Mouse (Mus musculus): ENCODE results near the gene March9. TPM values are rescaled to one million over a fixed set of nuclear protein-coding genes. Genes with fewer than 3 reads are reported as not detected.
"Not testable (repeated sequence)": the region's sequence is repeated elsewhere in the genome, so short reads cannot be mapped to it uniquely, and the experiment has no call there.

The March9 gene
- total and polyA plus RNA-seq, 2 experiments from 2014 or later = 9.8 to 84.0 TPM

DNA sequence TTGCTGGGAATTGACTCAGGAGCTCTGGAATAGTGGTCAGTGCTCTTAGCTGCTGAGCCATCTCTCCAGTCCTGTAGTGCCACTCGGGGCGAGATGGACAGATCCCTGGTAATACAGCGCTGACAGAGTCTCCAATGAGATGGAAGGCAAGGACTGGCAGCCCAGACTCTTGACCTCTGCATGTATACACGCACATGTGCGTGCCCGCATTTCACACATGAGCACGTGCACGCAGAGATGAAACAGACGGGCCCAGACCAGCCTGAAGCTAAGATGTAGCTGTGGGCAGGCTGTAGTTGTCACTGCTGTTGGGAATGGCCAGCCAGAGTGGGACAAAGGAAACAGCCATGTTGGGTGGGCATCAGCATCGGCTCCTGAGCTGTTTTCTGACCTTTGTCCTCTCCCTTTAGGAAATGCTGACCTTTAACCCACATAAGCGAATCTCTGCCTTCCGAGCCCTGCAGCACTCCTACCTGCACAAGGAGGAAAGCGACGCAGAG lies 6.6 kb upstream of the March9 start:
- ATAC-seq (ENCODE audit: low FRiP score) (no peak), DNase-seq (ENCODE audit: low spot score) (no peak)
- peaks cover 4% of the 10 kb centered on the region; the same call in 1 of the 2 replicates for H3K4me1 ChIP-seq (ENCODE audit: insufficient read depth, low read length)
- no peak for TF ChIP-seq CTCF (IDR thresholded peaks at IDR 0.05)
- H3K9ac ChIP-seq (replicated peaks; ENCODE audit: low read length, poor library complexity, severe bottlenecking) = no peak overlapping the region
- H3K27me3 ChIP-seq (ENCODE audit: insufficient read depth, low read length) = no peaks in the 10 kb centered on the region
- peaks cover 35% of the 10 kb centered on the region for H3K36me3 ChIP-seq (ENCODE audit: insufficient read depth, low read length)
- H3K9me3 ChIP-seq (ENCODE audit: low read length) = no peaks in the 10 kb centered on the region
- WGBS = 89% methylated on average over 14 of the region's 14 CpGs
- no peak overlapping the region for H3K4me3 ChIP-seq (ENCODE audit: low read depth, low read length)
- H3K27ac ChIP-seq (ENCODE audit: low read depth, low read length) = no peak overlapping the region
- H3K4me2 ChIP-seq (ENCODE audit: low read depth, low read length, poor library complexity, severe bottlenecking) = no peak overlapping the region

DNA sequence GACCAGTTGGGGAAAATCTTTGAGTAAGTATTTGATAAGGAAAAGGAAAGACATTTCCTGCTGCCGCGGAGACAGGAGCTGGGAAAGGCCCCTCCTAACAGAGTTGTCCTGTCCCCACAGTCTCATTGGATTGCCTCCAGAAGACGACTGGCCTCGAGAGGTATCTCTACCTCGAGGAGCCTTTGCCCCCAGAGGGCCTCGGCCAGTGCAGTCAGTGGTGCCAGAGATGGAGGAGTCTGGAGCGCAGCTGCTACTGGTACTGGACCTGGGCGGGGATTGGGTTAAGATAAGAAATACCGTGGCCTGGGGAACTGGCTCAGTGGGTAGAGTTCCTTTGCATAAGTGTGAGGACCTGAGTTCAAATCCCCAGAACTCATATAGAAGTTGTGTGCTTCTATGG lies 6.0 kb upstream of the March9 start:
- no peak for TF ChIP-seq CTCF (IDR thresholded peaks at IDR 0.05)
- Histone ChIP-seq H3K27me3 (ENCODE audit: insufficient read depth, low read length) (no peaks in the 10 kb centered on the region), H3K9me3 (ENCODE audit: low read length) (no peaks in the 10 kb centered on the region), H3K27ac (ENCODE audit: low read depth, low read length) (no peak overlapping the region), H3K4me2 (ENCODE audit: low read depth, low read length, poor library complexity, severe bottlenecking) (no peak overlapping the region), H3K4me3 (ENCODE audit: low read depth, low read length) (no peak overlapping the region), H3K9ac (replicated peaks; ENCODE audit: low read length, poor library complexity, severe bottlenecking) (no peak overlapping the region), H3K36me3 (ENCODE audit: insufficient read depth, low read length) (peaks cover 35% of the 10 kb centered on the region), H3K4me1 (ENCODE audit: insufficient read depth, low read length) (peaks cover 4% of the 10 kb centered on the region; the same call in 1 of the 2 replicates)
- DNase-seq (ENCODE audit: low spot score) (no peak), ATAC-seq (ENCODE audit: low FRiP score) (no peak)
- WGBS = 91% methylated on average over 9 of the region's 9 CpGs

DNA sequence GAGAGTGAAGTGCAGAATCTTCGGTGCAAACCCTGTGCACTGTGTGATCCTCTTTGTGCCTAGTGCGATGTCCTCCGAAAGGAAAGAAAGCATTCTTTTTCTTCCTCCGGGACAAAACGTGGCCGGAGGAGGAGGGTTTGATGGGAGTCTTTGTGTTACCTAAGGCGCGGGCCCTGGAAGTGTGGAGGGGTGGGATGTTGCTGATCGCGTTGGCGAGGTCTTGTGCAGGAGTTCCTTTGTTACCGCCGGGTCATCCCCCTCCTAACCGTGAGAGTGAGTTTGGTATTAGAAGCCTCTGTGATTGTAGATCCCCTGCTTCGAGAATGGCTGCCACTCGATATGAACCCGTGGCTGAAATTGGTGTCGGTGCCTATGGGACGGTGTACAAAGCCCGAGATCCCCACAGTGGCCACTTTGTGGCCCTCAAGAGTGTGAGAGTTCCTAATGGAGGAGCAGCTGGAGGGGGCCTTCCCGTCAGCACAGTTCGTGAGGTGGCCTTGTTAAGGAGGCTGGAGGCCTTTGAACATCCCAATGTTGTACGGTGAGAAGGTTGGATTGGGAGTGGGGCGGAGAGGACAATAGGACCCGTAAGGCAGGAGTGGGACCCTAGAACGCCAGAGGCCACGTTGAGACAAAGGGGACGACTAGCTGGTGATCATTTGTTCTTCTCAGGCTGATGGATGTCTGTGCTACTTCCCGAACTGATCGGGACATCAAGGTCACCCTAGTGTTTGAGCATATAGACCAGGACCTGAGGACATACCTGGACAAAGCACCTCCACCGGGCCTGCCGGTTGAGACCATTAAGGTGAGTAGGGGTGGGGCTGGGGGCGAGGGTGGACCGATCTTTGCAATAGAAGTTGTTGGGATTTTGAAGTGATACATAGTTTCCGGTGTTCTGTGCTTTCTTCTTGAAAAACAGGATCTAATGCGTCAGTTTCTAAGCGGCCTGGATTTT lies 4.2 kb upstream of the March9 start:
- ATAC-seq (ENCODE audit: low FRiP score) = no peak
- Histone ChIP-seq H3K9me3 (ENCODE audit: low read length) (no peaks in the 10 kb centered on the region), H3K36me3 (ENCODE audit: insufficient read depth, low read length) (peaks cover 35% of the 10 kb centered on the region), H3K4me1 (ENCODE audit: insufficient read depth, low read length) (peaks cover 4% of the 10 kb centered on the region; the same call in 1 of the 2 replicates), H3K27ac (ENCODE audit: low read depth, low read length) (peak overlapping the region; percentile 96), H3K27me3 (ENCODE audit: insufficient read depth, low read length) (no peaks in the 10 kb centered on the region), H3K4me2 (ENCODE audit: low read depth, low read length, poor library complexity, severe bottlenecking) (peak overlapping the region; percentile 65), H3K4me3 (ENCODE audit: low read depth, low read length) (peak overlapping the region; percentile 74), H3K9ac (replicated peaks; ENCODE audit: low read length, poor library complexity, severe bottlenecking) (peak overlapping the region; percentile 91)
- peak; percentile 22 for DNase-seq (ENCODE audit: low spot score)
- no peak for TF ChIP-seq CTCF (IDR thresholded peaks at IDR 0.05)
- 12% methylated on average over 37 of the region's 37 CpGs for WGBS

DNA sequence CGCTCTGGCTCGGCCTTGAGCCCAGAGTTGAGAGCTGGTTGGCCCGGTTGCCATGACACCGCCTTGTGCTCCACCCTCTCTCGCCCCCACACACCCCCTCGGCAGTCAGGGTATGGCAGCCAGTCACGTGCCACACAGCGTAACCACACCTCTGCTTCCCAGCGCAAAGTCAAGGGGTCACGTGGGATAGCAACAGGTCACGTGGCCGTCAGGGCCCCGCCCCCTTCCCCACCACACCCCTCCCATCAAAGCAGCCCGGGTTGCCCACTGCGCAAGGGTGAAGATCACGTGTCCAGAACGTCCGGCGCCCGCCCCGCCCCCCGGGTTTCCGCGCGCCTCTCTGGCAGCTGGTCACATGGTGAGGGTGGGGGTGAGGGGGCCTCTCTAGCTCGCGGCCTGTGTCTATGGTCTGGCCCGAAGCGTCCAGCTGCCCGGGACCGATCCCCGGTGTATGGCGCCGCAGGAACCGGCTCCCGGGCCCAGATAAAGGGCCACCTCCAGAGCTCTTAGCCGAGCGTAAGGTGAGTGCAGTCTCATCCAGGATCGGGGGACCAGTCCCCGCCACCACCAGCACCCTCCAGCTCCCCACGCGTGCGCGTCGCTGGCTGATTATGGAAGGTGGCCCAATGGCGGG lies 3.4 kb upstream of the March9 start, which contains the start of gene Cdk4:
Cdk4 (plus strand) TSS at position 296 of the 634 bp plus-strand sequence.
- peak; percentile 92 for ATAC-seq (ENCODE audit: low FRiP score)
- Histone ChIP-seq H3K36me3 (ENCODE audit: insufficient read depth, low read length) (peaks cover 30% of the 10 kb centered on the region), H3K4me1 (ENCODE audit: insufficient read depth, low read length) (peaks cover 3% of the 10 kb centered on the region; the same call in 1 of the 2 replicates), H3K9ac (replicated peaks; ENCODE audit: low read length, poor library complexity, severe bottlenecking) (peak within 1 kb of the TSS; percentile 91), H3K27ac (ENCODE audit: low read depth, low read length) (peak within 1 kb of the TSS; percentile 96), H3K4me3 (ENCODE audit: low read depth, low read length) (peak within 1 kb of the TSS; percentile 74), H3K9me3 (ENCODE audit: low read length) (no peaks in the 10 kb centered on the region), H3K4me2 (ENCODE audit: low read depth, low read length, poor library complexity, severe bottlenecking) (peak within 1 kb of the TSS; percentile 65), H3K27me3 (ENCODE audit: insufficient read depth, low read length) (no peaks in the 10 kb centered on the region)
- under 1% methylated on average over 45 of the region's 46 CpGs for WGBS
- peak; percentile 99 for DNase-seq (ENCODE audit: low spot score)
- TF ChIP-seq CTCF (IDR thresholded peaks at IDR 0.05) = no peak

DNA sequence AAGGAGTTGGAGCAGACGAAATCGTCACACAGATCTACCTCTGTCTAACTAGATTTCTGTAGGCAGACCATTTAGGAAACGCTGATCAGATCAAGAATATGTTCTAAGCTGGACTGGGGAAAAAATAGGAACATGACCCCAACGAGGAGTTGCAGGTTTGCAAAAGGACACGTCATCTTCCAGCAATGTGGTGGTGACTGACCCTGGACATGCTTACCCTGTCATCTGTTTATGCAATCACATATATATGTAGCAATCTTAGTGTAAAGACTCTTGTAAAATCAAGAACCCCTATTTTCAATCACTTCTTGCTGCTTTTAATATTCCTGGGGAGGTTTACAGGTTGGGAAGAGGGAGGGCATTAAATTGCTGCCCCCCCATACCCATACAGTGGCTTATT lies 2.5 kb upstream of the March9 start:
- no peak for TF ChIP-seq CTCF (IDR thresholded peaks at IDR 0.05)

DNA sequence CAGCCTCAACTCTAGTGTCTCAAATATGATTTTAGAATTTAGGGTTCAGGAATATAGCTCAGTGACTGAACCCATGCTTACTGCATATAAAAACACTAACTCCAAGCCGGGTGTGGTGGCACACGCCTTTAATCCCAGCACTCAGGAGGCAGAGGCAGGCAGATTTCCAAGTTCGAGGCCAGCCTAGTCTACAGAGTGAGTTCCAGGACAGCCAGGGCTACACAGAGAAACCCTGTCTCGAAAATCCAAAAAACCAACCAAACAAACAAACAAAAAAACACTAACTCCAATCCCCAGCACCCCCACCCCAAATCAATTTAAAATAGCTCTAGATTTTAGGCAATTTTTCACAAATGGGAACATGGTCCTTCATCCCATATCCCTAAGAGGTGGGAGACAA lies 2.1 kb upstream of the March9 start:
- not testable (repeated sequence) for H3K27me3 ChIP-seq (ENCODE audit: insufficient read depth, low read length); H3K4me1 ChIP-seq (ENCODE audit: insufficient read depth, low read length); H3K9me3 ChIP-seq (ENCODE audit: low read length); H3K9ac ChIP-seq (replicated peaks; ENCODE audit: low read length, poor library complexity, severe bottlenecking); DNase-seq (ENCODE audit: low spot score); H3K27ac ChIP-seq (ENCODE audit: low read depth, low read length); H3K4me2 ChIP-seq (ENCODE audit: low read depth, low read length, poor library complexity, severe bottlenecking); H3K4me3 ChIP-seq (ENCODE audit: low read depth, low read length); ATAC-seq (ENCODE audit: low FRiP score)
- 89% methylated on average over 4 of the region's 4 CpGs for WGBS
- peaks cover 26% of the 10 kb centered on the region for H3K36me3 ChIP-seq (ENCODE audit: insufficient read depth, low read length)

More for the DNA sequence above, 2.5 kb upstream of the March9 start:
- no peaks in the 10 kb centered on the region for H3K9me3 ChIP-seq (ENCODE audit: low read length)
- ATAC-seq (ENCODE audit: low FRiP score) (no peak), DNase-seq (ENCODE audit: low spot score) (no peak)
- H3K27ac ChIP-seq (ENCODE audit: low read depth, low read length) = peak overlapping the region; percentile 72
- no peaks in the 10 kb centered on the region for H3K27me3 ChIP-seq (ENCODE audit: insufficient read depth, low read length)
- 75% methylated on average over 5 of the region's 5 CpGs for WGBS
- no peak overlapping the region for H3K4me3 ChIP-seq (ENCODE audit: low read depth, low read length)
- no peak overlapping the region for H3K9ac ChIP-seq (replicated peaks; ENCODE audit: low read length, poor library complexity, severe bottlenecking)
- H3K36me3 ChIP-seq (ENCODE audit: insufficient read depth, low read length) = peaks cover 26% of the 10 kb centered on the region
- 0 out of 2 replicates have a peak overlapping the region, but pooled peaks have one; percentile 65 for H3K4me2 ChIP-seq (ENCODE audit: low read depth, low read length, poor library complexity, severe bottlenecking)
- H3K4me1 ChIP-seq (ENCODE audit: insufficient read depth, low read length) = peaks cover 4% of the 10 kb centered on the region; the same call in 1 of the 2 replicates

Measured in midbrain, postnatal 0 days (tissue).